Mouse (Mus musculus): Measurements from ENCODE around the gene Kncn.

Kncn gene

GRCm38 (mm10) chr4:115884022-115884421 is at the start of gene Kncn:
Kncn (plus strand) TSS chr4:115884400.
- no peak for DNase-seq (ENCODE audit: low read depth, low spot score)

DNA sequence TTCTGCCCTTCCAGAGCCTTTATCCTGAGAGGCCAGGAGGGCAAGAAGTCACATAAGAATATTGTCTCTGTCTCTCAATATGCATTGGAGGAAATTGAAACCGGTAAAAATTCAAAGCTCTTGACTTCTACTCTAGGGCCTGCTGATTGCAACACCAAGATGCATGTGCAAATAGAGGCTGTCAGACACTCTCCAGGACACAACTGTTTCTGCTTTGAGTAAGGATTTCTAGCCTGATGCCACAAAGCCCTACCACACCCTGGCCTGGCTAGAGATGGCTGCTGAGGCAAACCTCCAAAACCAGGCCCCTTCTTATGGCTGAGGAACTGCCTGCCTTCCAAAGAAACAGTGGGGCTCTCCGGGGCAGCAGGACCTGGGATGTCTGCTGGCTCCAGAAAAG is 48.6 kb upstream of the Kncn start:
- DNase-seq (ENCODE audit: low read depth, low spot score), result no peak

DNA sequence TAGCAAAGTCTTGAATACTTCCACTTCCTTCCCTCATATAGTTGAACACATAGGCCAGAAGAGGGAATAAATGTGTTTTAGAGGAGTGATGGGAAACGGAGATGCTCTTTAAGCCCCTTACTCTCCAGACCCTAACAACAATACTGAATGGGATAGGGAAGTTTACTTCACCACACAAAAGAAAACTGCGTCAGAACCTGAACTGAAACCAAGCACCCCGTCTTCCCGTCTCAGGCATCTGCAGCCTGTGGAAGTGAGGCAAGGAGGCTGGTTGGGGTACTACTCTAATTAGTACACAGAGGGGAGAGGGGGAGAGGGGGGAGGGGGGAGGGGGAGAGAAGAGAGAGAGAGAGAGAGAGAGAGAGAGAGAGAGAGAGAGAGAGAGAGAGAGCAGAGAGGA is 46.0 kb upstream of the Kncn start:
- DNase-seq (ENCODE audit: low read depth, low spot score), result no peak

DNA sequence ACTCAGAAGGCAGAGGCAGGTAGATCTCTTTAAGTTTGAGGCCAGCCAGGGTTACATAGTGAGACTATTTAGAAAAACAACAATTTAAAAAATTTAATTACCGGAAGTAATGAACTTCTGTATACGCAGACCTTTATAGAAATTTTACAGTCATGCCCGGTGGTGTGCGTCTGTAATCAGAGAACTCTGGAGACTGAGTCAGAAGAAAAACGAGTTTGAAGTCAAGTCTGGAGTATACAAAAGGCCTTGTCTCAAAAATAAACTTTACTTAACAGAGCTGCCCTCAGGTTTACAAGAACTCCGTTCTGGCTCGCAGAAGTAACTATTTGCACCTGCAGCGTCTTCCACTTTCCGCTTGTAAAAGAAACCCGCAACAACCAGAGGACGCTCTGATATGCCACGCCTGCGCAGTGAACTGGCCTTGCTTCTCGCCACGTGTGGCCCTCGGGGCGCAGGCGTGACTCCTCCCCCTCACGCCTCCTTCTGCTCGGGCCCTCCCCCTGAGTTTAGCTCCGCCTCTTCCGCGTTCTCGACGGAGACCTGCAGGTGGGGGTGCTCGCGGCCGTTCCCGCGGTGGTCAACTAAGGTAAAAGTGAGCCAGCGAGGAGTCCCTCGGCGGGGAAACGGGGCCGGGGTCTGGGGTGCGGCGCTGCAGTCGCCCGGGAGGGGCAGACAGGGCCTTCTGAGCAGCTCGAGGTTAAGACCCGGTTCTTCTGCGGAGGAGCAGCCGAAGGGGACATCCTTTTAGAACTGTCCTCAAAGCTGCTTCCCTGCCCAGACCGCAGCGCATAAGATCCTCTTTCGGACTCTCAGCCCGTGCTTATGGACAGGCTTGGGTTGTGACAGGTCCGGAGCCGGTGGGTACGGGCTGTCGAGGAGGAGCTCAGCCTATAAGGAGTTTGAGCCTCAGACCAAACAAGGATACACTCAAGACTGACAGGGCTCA is 45.2 kb upstream of the Kncn start, which contains the start of gene Mknk1:
Gene Mknk1 (plus strand): TSS at position 503 of the 946 bp plus-strand sequence.
- peak; percentile 90 for DNase-seq (ENCODE audit: low read depth, low spot score)

DNA sequence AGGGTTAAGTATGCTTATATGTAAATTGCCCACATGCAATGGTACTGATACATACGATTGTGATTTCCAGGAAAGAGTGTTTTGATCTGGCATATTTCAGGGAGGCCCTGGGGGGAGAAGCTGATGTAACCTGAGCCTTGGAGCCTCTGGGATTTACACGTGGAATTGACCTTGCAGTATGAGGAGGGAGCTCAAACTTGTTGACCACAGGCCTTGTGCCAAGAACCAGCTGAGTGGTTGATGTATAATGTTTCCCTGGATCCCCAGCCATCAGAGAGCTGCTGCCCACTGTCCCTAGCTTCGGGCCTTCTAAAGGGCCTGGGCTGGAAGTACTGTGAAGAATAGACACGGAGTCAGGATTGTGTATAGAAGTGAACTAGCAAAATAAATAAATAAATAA is 44.2 kb upstream of the Kncn start:
- no peak for DNase-seq (ENCODE audit: low read depth, low spot score)

GRCm38 (mm10) chr4:115840842-115841241 is 43.4 kb upstream of the Kncn start:
- no peak for DNase-seq (ENCODE audit: low read depth, low spot score)

DNA sequence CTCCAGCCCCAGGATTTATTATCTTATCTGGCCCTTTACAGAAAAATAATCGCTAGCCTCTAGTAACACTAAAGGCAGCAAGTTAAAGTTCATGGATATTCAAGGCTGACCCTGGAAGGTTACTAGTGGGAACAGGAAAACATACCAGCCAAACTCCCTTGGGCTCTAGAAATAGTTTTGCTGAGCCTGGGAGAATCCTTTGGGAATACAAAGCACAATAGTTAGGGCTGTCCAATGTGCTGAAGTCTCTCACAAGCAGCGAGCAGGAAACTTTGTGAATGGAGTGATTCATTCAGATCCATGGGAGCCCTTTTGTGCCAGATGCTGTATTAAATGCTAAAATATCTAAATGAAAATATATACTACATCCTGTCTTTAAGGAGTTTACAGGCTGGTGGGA is 37.5 kb upstream of the Kncn start:
- DNase-seq (ENCODE audit: low read depth, low spot score), result no peak

GRCm38 (mm10) chr4:115847377-115847776 is 36.8 kb upstream of the Kncn start:
- DNase-seq (ENCODE audit: low read depth, low spot score), result no peak

GRCm38 (mm10) chr4:115848083-115848482 is 36.1 kb upstream of the Kncn start:
- DNase-seq (ENCODE audit: low read depth, low spot score), result no peak

DNA sequence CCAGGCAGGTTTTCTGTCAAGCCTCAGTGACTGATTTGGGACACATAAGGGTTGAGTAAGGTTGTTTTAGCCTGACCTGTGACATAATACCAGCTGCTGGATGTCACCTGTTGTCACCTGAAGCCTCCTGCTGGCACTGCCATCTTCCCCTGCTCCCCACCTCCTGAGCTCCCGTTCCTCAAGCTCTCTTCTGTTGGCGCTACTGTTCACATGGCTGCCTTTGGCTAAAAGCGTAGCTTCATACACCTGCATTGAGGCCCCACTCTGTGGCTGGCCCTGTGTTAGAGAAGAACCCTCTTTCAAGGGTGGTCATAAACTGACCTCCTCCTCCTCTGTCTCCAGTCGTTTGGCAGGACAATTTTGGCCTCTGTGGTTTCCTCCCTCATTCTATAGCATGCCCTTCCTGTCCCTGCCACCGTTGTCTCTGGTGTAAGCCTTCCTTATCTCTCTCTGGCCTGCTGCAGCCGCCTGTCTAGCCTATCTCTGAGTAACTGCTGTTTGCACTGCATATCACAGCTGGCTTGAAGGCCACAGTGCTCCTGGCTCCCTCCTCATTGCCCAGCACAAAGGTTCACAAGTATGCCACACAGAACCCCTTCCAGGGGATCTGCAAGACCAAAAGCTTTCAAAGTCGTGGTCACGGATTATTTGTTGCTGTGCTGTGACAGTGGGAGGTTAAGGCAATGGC is 35.1 kb upstream of the Kncn start:
- DNase-seq (ENCODE audit: low read depth, low spot score), result no peak

DNA sequence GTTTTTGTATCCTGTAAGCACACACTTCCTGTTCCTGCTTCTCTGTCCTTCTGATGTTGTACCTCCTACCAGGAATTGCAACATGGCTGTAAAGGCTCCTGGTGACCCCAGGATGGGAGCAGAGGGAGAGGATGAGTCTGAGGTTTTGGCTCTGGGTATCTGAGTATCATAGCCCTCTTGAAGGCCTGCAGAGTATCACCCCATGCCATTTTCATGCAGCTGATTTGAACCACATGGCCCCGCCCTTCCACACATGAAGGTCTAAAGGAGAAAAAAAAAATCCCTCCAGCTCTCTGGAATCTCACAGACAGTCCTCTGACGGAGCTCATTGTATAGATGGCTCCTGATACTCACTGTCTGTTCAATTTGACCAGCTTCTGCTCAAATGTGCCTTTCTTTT is 34.1 kb upstream of the Kncn start:
- no peak for DNase-seq (ENCODE audit: low read depth, low spot score)

DNA sequence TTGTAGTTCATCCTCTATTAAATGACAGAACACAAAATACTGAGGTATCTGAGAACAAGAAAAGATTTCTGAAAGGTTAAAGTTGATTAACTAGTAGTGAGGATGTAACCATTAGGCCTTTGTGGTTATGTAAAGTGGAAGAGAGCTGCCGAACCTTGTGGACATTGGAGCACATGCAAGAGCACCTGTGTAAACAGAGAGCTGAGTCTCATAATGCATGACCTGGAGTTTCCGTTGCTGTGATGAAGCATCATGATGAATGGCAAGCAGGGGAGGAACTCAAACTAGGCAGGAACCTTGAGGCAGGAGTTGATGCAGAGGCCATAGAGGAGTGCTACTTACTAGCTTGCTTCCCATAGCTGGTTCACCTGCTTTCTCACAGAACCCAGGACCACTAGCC is 33.6 kb upstream of the Kncn start:
- DNase-seq (ENCODE audit: low read depth, low spot score), result no peak

DNA sequence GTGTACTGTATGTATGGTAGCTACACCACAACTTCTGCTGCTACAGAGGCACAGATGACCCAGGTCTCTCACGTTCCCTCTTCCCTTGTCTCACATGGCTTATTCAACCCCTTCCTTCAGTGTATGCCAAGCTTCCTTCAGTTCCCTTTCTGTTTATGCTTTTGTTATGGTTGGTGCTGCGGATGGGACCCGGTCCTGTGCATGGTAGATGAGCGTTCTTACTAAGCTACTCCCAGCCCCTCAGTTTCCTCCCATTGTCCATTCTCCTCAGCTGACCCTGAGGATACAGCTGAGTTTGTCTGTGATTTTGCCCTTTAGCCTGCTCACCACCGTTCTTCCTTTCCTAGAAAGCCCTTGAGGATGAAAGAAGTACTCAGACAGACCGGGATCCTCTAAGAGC is 32.6 kb upstream of the Kncn start:
- DNase-seq (ENCODE audit: low read depth, low spot score), result no peak

- no peak for DNase-seq (ENCODE audit: low read depth, low spot score)
Measured at GRCm38 (mm10) chr4:115855100-115855499, 29.1 kb upstream of the Kncn start.

GRCm38 (mm10) chr4:115855609-115856008 is 28.6 kb upstream of the Kncn start:
- DNase-seq (ENCODE audit: low read depth, low spot score), result no peak

- DNase-seq (ENCODE audit: low read depth, low spot score), result no peak
Measured at GRCm38 (mm10) chr4:115856282-115856681, 27.9 kb upstream of the Kncn start.

DNA sequence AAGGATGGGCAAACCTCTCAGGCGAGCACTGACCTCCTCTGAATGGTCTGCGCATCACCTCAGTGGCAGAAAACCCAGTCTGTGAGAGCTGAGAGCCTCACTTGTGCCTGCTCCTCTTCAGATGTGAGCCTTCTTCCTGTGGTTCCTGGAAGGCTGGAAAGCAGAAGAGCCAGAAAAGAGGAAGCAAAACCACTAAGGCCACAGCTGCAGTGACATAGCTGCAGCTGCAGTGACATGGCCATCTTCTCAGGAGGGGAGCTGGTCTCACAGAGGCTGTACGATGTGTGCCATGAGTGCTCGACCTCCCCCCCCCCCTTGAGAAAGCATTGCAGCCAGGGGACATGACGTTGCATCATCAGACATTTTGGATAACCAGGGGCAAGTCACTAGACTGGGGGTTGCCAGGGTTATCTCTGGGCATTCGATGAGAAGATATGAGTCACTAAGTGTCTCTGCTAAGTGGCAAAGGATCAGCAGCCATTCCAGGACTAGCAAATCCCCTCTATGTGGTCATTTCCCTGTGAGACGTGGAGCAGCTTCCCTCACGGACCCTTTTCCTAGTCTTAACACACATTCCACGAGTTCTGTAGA is 26.8 kb upstream of the Kncn start:
- no peak for DNase-seq (ENCODE audit: low read depth, low spot score)

DNA sequence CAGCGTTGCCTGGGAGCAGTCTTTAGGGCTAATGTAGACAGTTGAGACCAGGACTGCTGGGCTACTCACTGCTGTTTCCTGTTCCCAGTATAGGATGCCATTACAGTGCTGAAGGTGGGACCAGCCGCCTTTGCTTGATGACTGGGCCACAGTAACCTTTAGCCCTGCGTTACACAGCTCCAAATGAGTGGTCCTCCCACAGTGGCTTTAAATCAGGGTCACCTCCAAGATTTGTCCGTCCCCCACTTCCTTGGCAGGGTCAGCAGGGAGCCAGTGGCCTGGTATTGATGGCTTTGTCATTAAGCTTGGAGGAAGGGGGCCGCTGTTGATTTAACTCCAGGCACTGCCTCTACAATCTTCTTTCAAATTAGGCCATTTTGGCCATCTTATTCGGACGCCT is 20.8 kb upstream of the Kncn start:
- DNase-seq (ENCODE audit: low read depth, low spot score), result no peak

DNA sequence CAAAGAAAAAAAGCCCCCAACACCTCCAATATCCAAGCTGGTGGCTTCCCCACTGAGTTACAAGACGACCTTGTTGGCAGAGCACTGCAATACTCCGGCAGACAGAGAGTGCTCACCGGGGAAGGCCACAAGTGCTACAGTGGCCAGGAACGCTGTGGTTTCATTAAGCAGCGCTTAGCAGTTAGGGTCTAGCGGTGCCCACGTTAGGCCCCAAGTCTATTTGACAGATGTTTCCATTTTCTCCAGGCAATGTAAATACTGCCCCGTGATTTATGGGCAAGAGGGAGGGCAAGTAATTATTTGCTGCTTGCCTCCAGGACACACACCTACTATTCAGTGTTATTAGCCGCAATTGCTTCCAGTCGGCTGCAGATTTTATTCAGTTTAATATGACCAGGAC is 20.3 kb upstream of the Kncn start:
- DNase-seq (ENCODE audit: low read depth, low spot score), result peak; percentile 39

GRCm38 (mm10) chr4:115869512-115870210 is 14.5 kb upstream of the Kncn start:
- DNase-seq (ENCODE audit: low read depth, low spot score), result no peak

DNA sequence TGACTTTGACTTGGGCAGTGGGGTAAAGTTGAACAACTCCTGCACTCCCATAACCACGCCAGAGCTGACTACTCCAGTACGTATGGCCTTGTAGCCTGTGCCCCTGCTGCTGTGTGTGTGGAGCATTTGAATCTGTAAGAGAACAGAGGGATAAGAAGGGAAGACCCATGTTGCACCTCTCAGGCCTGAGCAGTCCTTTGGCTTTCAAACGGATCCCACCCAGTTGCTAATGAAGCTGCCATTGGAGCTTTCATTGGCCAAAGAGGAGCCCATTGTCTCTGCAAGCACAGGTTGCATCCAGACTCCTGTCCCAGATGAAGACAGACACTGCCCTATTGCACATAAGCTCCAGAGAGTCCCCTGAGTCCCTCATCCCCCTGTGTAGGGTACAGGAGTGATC is 11.0 kb upstream of the Kncn start:
- no peak for DNase-seq (ENCODE audit: low read depth, low spot score)

GRCm38 (mm10) chr4:115878216-115878678 is 6.0 kb upstream of the Kncn start:
- no peak for DNase-seq (ENCODE audit: low read depth, low spot score)
